Mouse (Mus musculus) B cell, adult 62 days (primary cell): ENCODE measurements around the gene Spib. TPM values are rescaled to one million over a fixed set of nuclear protein-coding genes. Genes with fewer than 3 reads are reported as not detected.

Source experiments
- total RNA-seq: library from RNA; stranded (reverse); gene quantifications from 4 replicates; pipeline ENCODE4 v1.2.4, GENCODE M21; 2023

The Spib gene
- total RNA-seq, result 425 to 467 TPM (median 446 TPM) in 4 replicates

GRCm38 (mm10) chr7:44531946-44532732, at the start of gene Spib:
TSS of gene Spib (minus strand) at chr7:44532071.

DNA sequence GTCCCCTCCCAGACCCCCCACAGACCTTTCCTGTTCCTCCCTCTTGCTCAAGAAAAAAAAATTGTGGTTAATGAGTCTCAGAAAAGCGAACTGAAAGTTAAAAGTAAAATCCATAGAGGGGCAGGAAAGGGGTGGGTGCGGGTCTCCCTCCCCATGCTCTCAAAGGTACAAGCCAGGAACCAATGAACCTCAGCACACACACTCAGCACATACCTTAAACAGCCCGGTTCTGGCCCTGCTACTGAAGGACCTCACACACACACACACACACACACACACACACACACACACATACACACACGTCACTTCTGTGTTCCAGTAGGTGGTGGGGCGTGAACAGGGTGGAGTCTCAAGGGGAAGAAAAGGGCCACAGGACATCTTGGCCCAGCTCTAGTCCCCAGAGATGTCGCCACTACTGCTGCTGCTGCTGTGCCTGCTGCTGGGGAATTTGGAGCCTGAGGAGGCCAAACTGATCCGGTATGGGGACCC, 40.4 kb upstream of the Spib start, which contains the start of gene Napsa:
Gene Napsa (plus strand): TSS at position 168 of the 489 bp plus-strand sequence.

DNA sequence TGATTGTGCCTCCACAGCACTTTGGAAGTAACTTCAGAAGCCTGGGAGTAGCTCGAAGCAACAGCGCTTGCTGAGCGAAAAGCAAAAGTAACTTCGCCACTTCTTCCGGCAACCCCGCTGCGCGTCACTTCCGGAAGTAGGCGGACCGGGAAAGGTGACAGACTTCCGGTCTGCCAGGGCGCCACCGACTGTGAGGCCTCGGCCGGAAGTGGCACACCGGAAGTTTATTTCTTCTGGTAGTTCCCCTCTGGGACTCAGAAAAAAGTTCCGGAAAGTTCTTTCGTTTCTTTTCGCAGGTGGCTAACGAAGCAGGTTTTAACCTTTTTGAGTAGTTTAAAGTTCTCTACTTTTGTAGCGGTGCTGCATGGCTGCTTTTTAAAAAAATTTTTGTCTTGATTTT, 22.0 kb upstream of the Spib start, which contains the start of gene Nr1h2:
Gene Nr1h2 (minus strand): TSS at position 126 of the 400 bp plus-strand sequence.

GRCm38 (mm10) chr7:44548497-44549087, 16.7 kb upstream of the Spib start, which contains the start of gene Pold1:
TSS of gene Pold1 (minus strand) at chr7:44548849.

GRCm38 (mm10) chr7:44524502-44524901, 7.4 kb downstream of the Spib start, which contains the start of gene Mybpc2:
TSS of gene Mybpc2 (minus strand) at chr7:44524656.

GRCm38 (mm10) chr7:44495992-44496770, 35.7 kb downstream of the Spib start, which contains the start of the genes Emc10 and Fam71e1:
TSS of gene Emc10 (minus strand) at chr7:44496529.
TSS of gene Fam71e1 (plus strand) at chr7:44496581.

Other genes starting within 250 kb of the Spib start
- gene Clec11a, start 225.2 kb downstream of the Spib start, total RNA-seq, result 1.7 to 2.6 TPM (median 2.3 TPM) in 4 replicates
- gene Shank1, start 221.8 kb downstream of the Spib start, total RNA-seq, result 37.6 to 51.0 TPM (median 41.9 TPM) in 4 replicates
- gene Syt3, start 148.0 kb downstream of the Spib start, total RNA-seq, result not detected in 4 replicates
- not detected in 4 replicates for gene 1700008O03Rik, start 146.3 kb downstream of the Spib start, total RNA-seq
- gene Lrrc4b, start 103.1 kb downstream of the Spib start, total RNA-seq, result not detected in 4 replicates
- not detected in 4 replicates for gene Aspdh, start 66.7 kb downstream of the Spib start, total RNA-seq
- 52.2 to 62.7 TPM (median 54.5 TPM) in 4 replicates for gene Josd2, start 64.1 kb downstream of the Spib start, total RNA-seq
- gene Emc10, start 35.5 kb downstream of the Spib start, total RNA-seq, result 68.3 to 80.4 TPM (median 71.3 TPM) in 4 replicates
- 10.1 to 16.1 TPM (median 11.9 TPM) in 4 replicates for gene Fam71e1, start 35.5 kb downstream of the Spib start, total RNA-seq
- gene Mybpc2, start 7.4 kb downstream of the Spib start, total RNA-seq, result 14.6 to 19.3 TPM (median 15.8 TPM) in 4 replicates
- gene Pold1, start 16.8 kb upstream of the Spib start, total RNA-seq, result 148 to 155 TPM (median 150 TPM) in 4 replicates
- 391 to 409 TPM (median 403 TPM) in 4 replicates for gene Nr1h2, start 21.9 kb upstream of the Spib start, total RNA-seq
- gene Napsa, start 40.3 kb upstream of the Spib start, total RNA-seq, result 536 to 582 TPM (median 560 TPM) in 4 replicates
- 24.2 to 30.1 TPM (median 26.7 TPM) in 4 replicates for gene Kcnc3, start 58.6 kb upstream of the Spib start, total RNA-seq
- gene Myh14, start 138.8 kb upstream of the Spib start, total RNA-seq, result 0.27 TPM in 1 of 4 replicates, not detected in the others
- gene Izumo2, start 176.7 kb upstream of the Spib start, total RNA-seq, result not detected in 4 replicates
- 71.8 to 83.5 TPM (median 82.3 TPM) in 4 replicates for gene Vrk3, start 216.3 kb upstream of the Spib start, total RNA-seq
- 2.4 to 3.5 TPM (median 2.5 TPM) in 4 replicates for gene Zfp473, start 219.0 kb upstream of the Spib start, total RNA-seq